Mouse (Mus musculus): Measurements from ENCODE around the gene Rbmx. TPM values are rescaled to one million over a fixed set of nuclear protein-coding genes. Genes with fewer than 3 reads are reported as not detected.

Gene Rbmx
- polyA plus RNA-seq (2014; fragmentation: Nextera tagmentation; extraction: Ambion mirVana) = 88.7 and 92.5 TPM in 2 replicates

DNA sequence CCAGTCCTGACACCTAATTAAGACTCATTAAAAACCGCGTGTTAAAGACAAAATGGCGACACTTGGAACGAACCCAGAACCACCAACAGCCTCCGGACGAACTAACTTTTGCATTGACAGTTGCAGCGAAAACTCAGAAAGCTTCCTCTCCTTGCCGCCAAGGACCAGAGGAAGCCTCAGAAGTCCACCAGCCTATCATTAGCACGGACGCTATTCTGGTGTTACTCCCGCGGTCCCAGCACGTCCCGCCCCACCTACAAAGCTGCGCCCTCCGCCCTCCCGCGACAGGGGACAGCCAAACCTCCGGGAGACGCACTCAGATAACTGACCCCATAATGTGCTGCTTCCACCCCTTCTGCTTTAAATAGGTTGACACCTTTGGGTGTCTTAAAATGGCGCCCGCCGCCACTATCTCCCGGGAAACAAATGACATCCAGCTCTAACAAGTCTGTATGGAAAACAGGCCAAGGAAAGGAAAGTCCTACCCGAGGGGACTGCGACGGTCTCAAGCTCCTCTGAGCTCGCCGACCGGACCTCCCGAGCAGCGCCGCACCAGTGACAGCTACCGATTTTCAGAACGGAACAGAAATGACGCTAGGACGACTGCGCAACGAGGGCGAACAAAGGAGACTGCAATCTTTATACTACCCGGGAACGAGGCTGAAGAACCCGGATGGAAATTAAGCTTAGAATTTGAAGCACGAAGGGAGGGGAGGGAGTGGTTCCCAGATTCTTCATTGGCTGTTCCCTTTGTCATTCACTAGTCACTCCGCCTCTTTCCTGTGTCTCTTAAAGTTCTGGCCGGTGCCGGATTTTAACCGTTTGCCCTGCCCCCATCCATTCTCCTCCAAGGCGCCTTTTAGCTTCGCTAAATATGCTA is at the start of gene Rbmx:
Gene Rbmx (minus strand): TSS at position 670 of the 880 bp plus-strand sequence.
- H3K4me2 ChIP-seq (ENCODE audit: low read length) = peak within 1 kb of the TSS; percentile 58
- ATAC-seq (ENCODE audit: insufficient number of reproducible peaks, insufficient read depth, low FRiP score, low read depth) = peak; percentile 93
- H3K36me3 ChIP-seq (ENCODE audit: control insufficient read depth, insufficient read depth, low read length) = peaks cover 34% of the 10 kb centered on the region
- H3K27ac ChIP-seq (replicated peaks in 1 of 2; ENCODE audit: control insufficient read depth in 1 of 2, insufficient read depth in 1 of 2, low read depth in 2 of 2, low read length in 2 of 2) = peak within 1 kb of the TSS; percentile 97 to 100
- H3K9me3 ChIP-seq (ENCODE audit: control insufficient read depth, low read length) = no peaks in the 10 kb centered on the region
- peak within 1 kb of the TSS; percentile 60 to 92 for H3K4me3 ChIP-seq (ENCODE audit: control insufficient read depth in 1 of 2, insufficient read depth in 1 of 2, low read depth in 1 of 2, low read length in 2 of 2)
- H3K27me3 ChIP-seq (ENCODE audit: control insufficient read depth, insufficient read depth, low read length) = no peaks in the 10 kb centered on the region
- H3K9ac ChIP-seq (ENCODE audit: low read length) = peak within 1 kb of the TSS; percentile 83
- 14% methylated on average over 50 of the region's 50 CpGs for WGBS
- H3K4me1 ChIP-seq (ENCODE audit: control insufficient read depth in 2 of 2, insufficient read depth in 2 of 2, low read length in 2 of 2) = no peaks in the 10 kb centered on the region

- H3K36me3 ChIP-seq (ENCODE audit: control insufficient read depth, insufficient read depth, low read length) = no peaks in the 10 kb centered on the region
- no peak overlapping the region for H3K4me2 ChIP-seq (ENCODE audit: low read length)
- WGBS = 81% methylated on average over 2 of the region's 2 CpGs
- H3K27me3 ChIP-seq (ENCODE audit: control insufficient read depth, insufficient read depth, low read length) = no peaks in the 10 kb centered on the region
- H3K27ac ChIP-seq (replicated peaks in 1 of 2; ENCODE audit: control insufficient read depth in 1 of 2, insufficient read depth in 1 of 2, low read depth in 2 of 2, low read length in 2 of 2) = no peak overlapping the region
- no peak overlapping the region for H3K4me3 ChIP-seq (ENCODE audit: control insufficient read depth in 1 of 2, insufficient read depth in 1 of 2, low read depth in 1 of 2, low read length in 2 of 2)
- no peaks in the 10 kb centered on the region for H3K4me1 ChIP-seq (ENCODE audit: control insufficient read depth in 2 of 2, insufficient read depth in 2 of 2, low read length in 2 of 2)
- H3K9ac ChIP-seq (ENCODE audit: low read length) = no peak overlapping the region
- ATAC-seq (ENCODE audit: insufficient number of reproducible peaks, insufficient read depth, low FRiP score, low read depth) = no peak
- H3K9me3 ChIP-seq (ENCODE audit: control insufficient read depth, low read length) = no peaks in the 10 kb centered on the region
Observed at GRCm38 (mm10) chrX:57433897-57434296, 41.1 kb upstream of the Rbmx start.

GRCm38 (mm10) chrX:57431610-57432009 is 38.8 kb upstream of the Rbmx start:
- no peaks in the 10 kb centered on the region for H3K27me3 ChIP-seq (ENCODE audit: control insufficient read depth, insufficient read depth, low read length)
- no peak overlapping the region for H3K4me3 ChIP-seq (ENCODE audit: control insufficient read depth in 1 of 2, insufficient read depth in 1 of 2, low read depth in 1 of 2, low read length in 2 of 2)
- H3K36me3 ChIP-seq (ENCODE audit: control insufficient read depth, insufficient read depth, low read length) = no peaks in the 10 kb centered on the region
- H3K4me1 ChIP-seq (ENCODE audit: control insufficient read depth in 2 of 2, insufficient read depth in 2 of 2, low read length in 2 of 2) = no peaks in the 10 kb centered on the region
- H3K4me2 ChIP-seq (ENCODE audit: low read length) = no peak overlapping the region
- no peak overlapping the region for H3K9ac ChIP-seq (ENCODE audit: low read length)
- no peak overlapping the region for H3K27ac ChIP-seq (replicated peaks in 1 of 2; ENCODE audit: control insufficient read depth in 1 of 2, insufficient read depth in 1 of 2, low read depth in 2 of 2, low read length in 2 of 2)
- 2% methylated on average over 2 of the region's 2 CpGs for WGBS
- no peaks in the 10 kb centered on the region for H3K9me3 ChIP-seq (ENCODE audit: control insufficient read depth, low read length)
- no peak for ATAC-seq (ENCODE audit: insufficient number of reproducible peaks, insufficient read depth, low FRiP score, low read depth)

DNA sequence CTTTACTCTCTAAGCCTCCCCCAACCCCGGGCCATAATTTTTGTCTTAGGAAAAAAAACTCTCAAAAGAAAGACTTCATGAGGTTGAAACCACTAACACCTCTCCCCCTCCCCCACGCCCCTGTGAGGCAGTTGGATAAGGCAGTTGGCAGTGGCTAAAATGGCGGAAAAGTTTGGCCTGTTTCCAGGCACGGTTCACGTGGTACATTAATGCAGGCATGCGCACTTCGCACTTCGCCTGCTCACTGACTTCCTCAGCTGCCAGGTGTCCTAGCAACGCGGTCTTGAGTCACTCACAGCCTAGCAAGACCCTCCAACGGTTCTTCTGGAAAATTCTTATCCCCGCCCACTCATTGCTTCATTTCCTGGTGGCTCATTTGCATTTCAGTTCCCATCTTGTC is 15.9 kb upstream of the Rbmx start, which contains the start of gene Gm364:
Gene Gm364 (plus strand): TSS at position 386 of the 400 bp plus-strand sequence.
- no peak for ATAC-seq (ENCODE audit: insufficient number of reproducible peaks, insufficient read depth, low FRiP score, low read depth)
- 80% methylated on average over 12 of the region's 12 CpGs for WGBS
- no peak within 1 kb of the TSS for H3K4me3 ChIP-seq (ENCODE audit: control insufficient read depth in 1 of 2, insufficient read depth in 1 of 2, low read depth in 1 of 2, low read length in 2 of 2)
- H3K36me3 ChIP-seq (ENCODE audit: control insufficient read depth, insufficient read depth, low read length) = no peaks in the 10 kb centered on the region
- H3K4me1 ChIP-seq (ENCODE audit: control insufficient read depth in 2 of 2, insufficient read depth in 2 of 2, low read length in 2 of 2) = no peaks in the 10 kb centered on the region
- H3K4me2 ChIP-seq (ENCODE audit: low read length) = no peak within 1 kb of the TSS
- H3K27me3 ChIP-seq (ENCODE audit: control insufficient read depth, insufficient read depth, low read length) = no peaks in the 10 kb centered on the region
- H3K9ac ChIP-seq (ENCODE audit: low read length) = no peak within 1 kb of the TSS
- H3K27ac ChIP-seq (replicated peaks in 1 of 2; ENCODE audit: control insufficient read depth in 1 of 2, insufficient read depth in 1 of 2, low read depth in 2 of 2, low read length in 2 of 2) = no peak within 1 kb of the TSS
- no peaks in the 10 kb centered on the region for H3K9me3 ChIP-seq (ENCODE audit: control insufficient read depth, low read length)

DNA sequence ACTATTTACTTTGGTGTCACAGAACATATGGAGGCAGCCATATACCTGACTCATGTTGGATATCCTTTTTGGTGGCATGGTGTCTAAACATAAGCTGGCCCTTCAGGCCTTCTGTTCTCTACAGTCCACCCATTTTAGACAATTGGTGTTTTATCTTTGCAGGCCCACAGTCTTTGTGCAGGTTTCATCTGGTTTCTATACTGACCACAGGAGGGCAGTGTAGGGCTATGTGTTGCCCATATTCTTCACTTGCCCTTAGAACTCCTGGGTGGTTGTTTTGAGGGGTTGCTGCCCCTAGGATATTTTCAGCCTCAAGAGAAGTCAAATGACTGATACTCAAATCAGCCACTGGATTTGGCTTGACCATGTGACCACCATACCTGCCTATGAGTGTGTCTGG is 10.8 kb upstream of the Rbmx start:
- no peak overlapping the region for H3K9ac ChIP-seq (ENCODE audit: low read length)
- no peak overlapping the region for H3K4me2 ChIP-seq (ENCODE audit: low read length)
- H3K4me3 ChIP-seq (ENCODE audit: control insufficient read depth in 1 of 2, insufficient read depth in 1 of 2, low read depth in 1 of 2, low read length in 2 of 2) = no peak overlapping the region
- no peaks in the 10 kb centered on the region for H3K27me3 ChIP-seq (ENCODE audit: control insufficient read depth, insufficient read depth, low read length)
- no peak overlapping the region for H3K27ac ChIP-seq (replicated peaks in 1 of 2; ENCODE audit: control insufficient read depth in 1 of 2, insufficient read depth in 1 of 2, low read depth in 2 of 2, low read length in 2 of 2)
- ATAC-seq (ENCODE audit: insufficient number of reproducible peaks, insufficient read depth, low FRiP score, low read depth) = no peak
- no peaks in the 10 kb centered on the region for H3K9me3 ChIP-seq (ENCODE audit: control insufficient read depth, low read length)
- no peaks in the 10 kb centered on the region for H3K4me1 ChIP-seq (ENCODE audit: control insufficient read depth in 2 of 2, insufficient read depth in 2 of 2, low read length in 2 of 2)
- H3K36me3 ChIP-seq (ENCODE audit: control insufficient read depth, insufficient read depth, low read length) = no peaks in the 10 kb centered on the region

DNA sequence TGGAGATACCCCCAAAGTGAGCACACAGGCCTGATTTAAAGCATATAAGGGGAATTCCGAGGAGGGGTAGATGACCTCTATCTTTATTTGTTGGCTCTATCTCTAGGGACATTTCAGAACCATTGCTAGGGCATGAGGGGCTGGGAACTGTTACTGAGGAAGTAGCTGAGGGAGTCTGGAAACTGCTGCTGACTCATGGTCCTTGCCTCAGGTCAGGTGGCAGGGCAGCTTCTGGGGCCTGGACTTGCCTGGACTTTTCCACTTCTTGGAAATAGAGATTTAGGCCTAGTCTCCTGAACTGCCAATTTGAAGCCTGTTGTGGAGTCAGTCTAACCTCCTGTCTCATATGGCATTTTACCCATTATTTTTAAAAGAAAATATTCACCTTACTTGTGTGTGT is 8.6 kb upstream of the Rbmx start:
- Histone ChIP-seq H3K27ac (replicated peaks in 1 of 2; ENCODE audit: control insufficient read depth in 1 of 2, insufficient read depth in 1 of 2, low read depth in 2 of 2, low read length in 2 of 2) (no peak overlapping the region), H3K36me3 (ENCODE audit: control insufficient read depth, insufficient read depth, low read length) (no peaks in the 10 kb centered on the region), H3K4me1 (ENCODE audit: control insufficient read depth in 2 of 2, insufficient read depth in 2 of 2, low read length in 2 of 2) (no peaks in the 10 kb centered on the region), H3K4me3 (ENCODE audit: control insufficient read depth in 1 of 2, insufficient read depth in 1 of 2, low read depth in 1 of 2, low read length in 2 of 2) (no peak overlapping the region), H3K9me3 (ENCODE audit: control insufficient read depth, low read length) (no peaks in the 10 kb centered on the region), H3K27me3 (ENCODE audit: control insufficient read depth, insufficient read depth, low read length) (no peaks in the 10 kb centered on the region), H3K4me2 (ENCODE audit: low read length) (no peak overlapping the region), H3K9ac (ENCODE audit: low read length) (no peak overlapping the region)
- ATAC-seq (ENCODE audit: insufficient number of reproducible peaks, insufficient read depth, low FRiP score, low read depth) = no peak
- 69% methylated on average over 1 of the region's 1 CpGs for WGBS

DNA sequence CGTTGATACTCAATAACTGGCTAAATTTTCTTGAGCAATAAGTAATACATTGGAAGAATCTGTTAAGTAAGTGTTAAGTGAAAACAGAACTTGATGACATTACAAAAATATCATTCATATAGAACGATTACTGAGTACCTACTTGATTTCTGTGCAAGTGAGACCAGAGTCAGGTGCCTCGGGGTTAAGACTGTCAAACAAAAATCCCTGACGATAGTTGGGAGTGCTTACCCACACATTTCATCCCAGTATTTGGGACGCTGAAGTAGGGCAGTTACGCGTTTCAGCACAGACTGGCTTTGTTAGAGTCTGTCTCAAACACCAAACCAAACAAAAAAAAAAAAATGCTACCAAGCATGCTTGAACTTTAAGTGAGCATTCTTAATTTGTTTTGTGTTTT is 576 bp upstream of the Rbmx start:
- Histone ChIP-seq H3K36me3 (ENCODE audit: control insufficient read depth, insufficient read depth, low read length) (peaks cover 26% of the 10 kb centered on the region), H3K4me3 (ENCODE audit: control insufficient read depth in 1 of 2, insufficient read depth in 1 of 2, low read depth in 1 of 2, low read length in 2 of 2) (peak overlapping the region in 1 of 2 experiments; percentile 60; a peak in 3 of 4 replicates), H3K9me3 (ENCODE audit: control insufficient read depth, low read length) (no peaks in the 10 kb centered on the region), H3K9ac (ENCODE audit: low read length) (peak overlapping the region; percentile 54), H3K4me2 (ENCODE audit: low read length) (peak overlapping the region; percentile 57), H3K27ac (replicated peaks in 1 of 2; ENCODE audit: control insufficient read depth in 1 of 2, insufficient read depth in 1 of 2, low read depth in 2 of 2, low read length in 2 of 2) (0 out of 4 replicates have a peak overlapping the region, but pooled peaks of 1 of the 2 experiments have one; percentile 1), H3K27me3 (ENCODE audit: control insufficient read depth, insufficient read depth, low read length) (no peaks in the 10 kb centered on the region), H3K4me1 (ENCODE audit: control insufficient read depth in 2 of 2, insufficient read depth in 2 of 2, low read length in 2 of 2) (no peaks in the 10 kb centered on the region)
- ATAC-seq (ENCODE audit: insufficient number of reproducible peaks, insufficient read depth, low FRiP score, low read depth) = no peak
- WGBS = 25% methylated on average over 7 of the region's 7 CpGs

Measured in heart, embryonic 14.5 days (tissue).